Mouse (Mus musculus): ENCODE results near the gene Rbm19.

DNA sequence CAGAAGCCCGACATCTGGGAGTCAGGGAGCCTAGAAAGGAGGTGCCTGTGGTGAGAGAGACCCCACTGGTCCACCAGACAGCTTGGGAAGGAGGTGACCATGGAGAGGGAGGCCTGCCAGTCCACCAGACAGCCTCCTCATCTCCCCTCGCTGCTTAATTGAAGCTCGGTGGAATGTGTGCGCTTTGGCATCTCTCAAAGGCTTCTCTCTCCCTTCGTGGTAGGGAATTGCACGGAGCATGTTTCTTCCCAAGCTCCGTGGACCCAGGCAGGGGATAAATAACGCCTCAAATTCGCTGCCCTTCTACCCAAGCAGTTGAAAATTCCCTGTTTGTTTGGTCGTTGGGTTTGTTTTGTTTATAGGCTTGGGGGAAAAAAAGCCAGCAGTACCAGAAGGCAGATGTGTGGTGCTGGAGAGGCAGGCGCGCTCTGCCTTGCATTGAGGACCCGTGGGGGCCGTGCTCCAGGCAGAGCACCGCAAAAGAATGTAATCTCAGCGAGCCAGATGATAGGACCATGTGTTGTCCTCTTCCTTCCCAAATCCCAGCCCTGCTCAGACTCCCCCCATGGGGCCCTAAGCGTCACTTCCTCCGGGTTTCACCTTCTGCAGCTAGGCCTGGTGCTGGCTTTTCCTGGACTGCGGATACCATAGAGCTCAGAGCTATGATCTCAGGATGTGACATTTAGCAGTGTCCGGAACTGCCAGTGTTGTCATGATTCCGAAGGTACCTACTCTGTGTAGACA is 40.1 kb downstream of the Rbm19 start:
- no peak for TF ChIP-seq GATA1 (IDR thresholded peaks at IDR 0.05; ENCODE audit: borderline replicate concordance, low read length)
- no peak for TF ChIP-seq POLR2AphosphoS5 (IDR thresholded peaks at IDR 0.05; ENCODE audit: insufficient replicate concordance, low read depth, low read length)
- no peak for TF ChIP-seq CTCF (IDR thresholded peaks at IDR 0.05; ENCODE audit: low read depth, low read length)
- TF ChIP-seq TAL1 (conservative IDR thresholded peaks at IDR 0.05; ENCODE audit: low read depth, low read length) = no peak
- TF ChIP-seq GATA2 (IDR thresholded peaks at IDR 0.05; ENCODE audit: borderline replicate concordance, low read depth, low read length) = no peak
